Mouse (Mus musculus) right cerebral cortex, postnatal 25 days (tissue): Measurements from ENCODE around the gene Sirpa.

Source experiments
- DNase-seq: peaks from one replicate; pipeline ENCODE4 v3.0.0; 2022

Gene Sirpa

GRCm38 (mm10) chr2:129584905-129585304 is 7.7 kb upstream of the Sirpa start:
- no peak for DNase-seq

GRCm38 (mm10) chr2:129585904-129586514 is 6.6 kb upstream of the Sirpa start:
- DNase-seq, result no peak

GRCm38 (mm10) chr2:129587241-129587640 is 5.4 kb upstream of the Sirpa start:
- DNase-seq, result no peak

DNA sequence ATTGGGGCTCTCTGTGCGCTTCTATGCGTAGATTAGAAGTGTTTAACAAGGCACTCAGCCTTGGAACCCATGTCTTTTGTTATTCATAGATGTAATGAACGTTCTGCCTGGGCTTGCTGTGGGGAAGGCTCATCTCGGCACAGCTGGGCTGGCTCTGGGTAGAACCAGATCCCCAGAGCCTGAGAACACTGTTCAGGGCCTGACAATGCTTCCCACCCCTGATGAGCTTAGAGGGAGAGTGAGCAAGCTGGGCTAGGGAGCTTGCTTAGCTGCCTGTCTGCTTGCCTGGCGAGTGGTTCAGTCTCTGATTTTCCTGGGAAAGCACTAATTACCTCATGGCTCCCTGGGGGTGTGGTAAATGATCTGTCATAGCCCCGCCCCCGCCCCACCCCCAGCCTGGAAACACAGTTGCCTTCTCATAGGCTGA is 4.8 kb upstream of the Sirpa start:
- DNase-seq, result no peak

GRCm38 (mm10) chr2:129591897-129592296 is 738 bp upstream of the Sirpa start:
- no peak for DNase-seq

DNA sequence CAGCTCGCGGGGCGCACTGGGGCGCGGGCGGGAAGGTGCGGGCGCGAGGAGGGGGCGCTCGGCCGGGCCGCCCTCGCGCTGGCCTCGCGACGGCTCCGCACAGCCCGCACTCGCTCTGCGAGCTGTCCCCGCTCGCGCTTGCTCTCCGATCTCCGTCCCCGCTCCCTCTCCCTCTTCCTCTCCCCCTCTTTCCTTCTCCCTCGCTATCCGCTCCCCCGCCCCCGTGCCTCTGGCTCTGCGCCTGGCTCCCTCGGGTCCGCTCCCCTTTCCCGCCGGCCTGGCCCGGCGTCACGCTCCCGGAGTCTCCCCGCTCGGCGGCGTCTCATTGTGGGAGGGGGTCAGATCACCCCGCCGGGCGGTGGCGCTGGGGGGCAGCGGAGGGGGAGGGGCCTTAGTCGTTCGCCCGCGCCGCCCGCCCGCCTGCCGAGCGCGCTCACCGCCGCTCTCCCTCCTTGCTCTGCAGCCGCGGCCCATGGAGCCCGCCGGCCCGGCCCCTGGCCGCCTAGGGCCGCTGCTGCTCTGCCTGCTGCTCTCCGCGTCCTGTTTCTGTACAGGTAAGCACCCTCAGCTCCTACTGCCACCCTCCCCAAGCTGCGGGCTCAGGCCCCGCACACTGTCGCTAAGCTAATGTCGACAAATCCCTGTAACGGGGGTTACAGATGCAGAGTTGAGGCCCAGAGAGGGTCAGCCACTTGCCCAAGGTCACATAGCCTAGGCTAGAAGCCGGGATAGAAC is 673 bp downstream of the Sirpa start:
- peak; percentile 92 for DNase-seq

DNA sequence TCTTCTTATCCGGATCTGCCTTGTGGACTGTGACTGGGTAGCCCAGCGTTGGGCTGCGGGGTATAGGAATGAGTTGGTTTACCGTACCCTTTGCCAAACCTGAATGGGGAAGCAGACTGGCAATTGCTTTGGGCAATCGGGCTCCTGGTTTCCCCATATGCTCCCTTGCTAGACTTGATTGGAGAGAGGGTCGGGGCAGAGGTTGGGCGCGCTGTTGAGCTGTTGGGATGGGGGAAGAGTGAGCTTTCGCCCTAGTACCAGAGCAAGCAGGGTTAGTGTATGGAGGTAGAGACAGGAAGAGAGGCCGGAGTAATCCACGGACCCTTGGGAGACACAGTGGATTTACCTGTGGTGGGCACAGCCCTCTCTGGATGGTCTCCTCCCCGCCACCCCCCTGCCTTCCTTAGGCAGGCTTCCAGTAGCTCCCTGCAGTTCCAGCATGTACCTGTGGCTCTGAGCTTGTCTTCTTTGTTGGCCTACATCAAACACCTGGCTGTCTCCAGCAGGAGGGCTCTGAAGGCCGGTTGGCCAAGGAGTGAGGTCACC is 1.3 kb downstream of the Sirpa start:
- peak; percentile 49 for DNase-seq

DNA sequence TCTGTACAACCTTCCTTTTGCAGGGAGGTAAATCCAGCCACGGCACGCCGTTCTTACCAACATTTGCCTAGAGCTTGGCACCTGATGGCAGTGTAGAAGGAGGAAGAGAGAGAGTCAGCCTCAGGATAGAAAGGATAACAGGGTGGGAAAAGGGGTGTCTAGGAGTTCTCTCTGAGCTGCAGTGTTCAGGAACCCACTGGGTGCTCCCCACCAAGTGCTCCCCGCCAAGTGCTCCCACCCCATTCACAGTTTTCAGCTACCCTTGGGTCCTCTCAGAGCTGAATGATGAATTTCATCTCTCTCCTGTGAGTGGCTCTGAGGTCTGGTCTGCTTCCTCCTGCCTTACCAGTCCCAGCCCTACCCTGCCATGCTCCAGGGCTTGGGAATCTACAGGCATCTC is 1.9 kb downstream of the Sirpa start:
- DNase-seq, result no peak

DNA sequence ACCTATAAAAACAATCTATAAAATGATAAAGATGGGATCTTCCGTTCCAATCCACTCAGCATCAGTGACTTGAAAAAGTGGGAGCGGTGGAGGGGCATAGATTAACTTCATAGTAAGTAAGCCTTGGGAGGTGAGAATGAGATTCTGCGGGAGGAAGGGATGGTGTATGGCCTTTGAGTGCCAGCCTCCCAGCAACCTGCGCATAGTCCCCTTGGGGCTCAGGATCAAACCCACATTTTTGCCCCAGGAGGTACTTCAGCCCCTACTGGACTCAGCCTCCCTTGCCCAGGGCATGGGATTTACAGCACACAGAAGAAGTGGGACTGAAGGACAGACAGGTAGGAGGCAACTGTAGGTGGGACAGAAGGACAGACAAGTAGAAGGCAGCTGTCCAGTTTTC is 2.6 kb downstream of the Sirpa start:
- no peak for DNase-seq

DNA sequence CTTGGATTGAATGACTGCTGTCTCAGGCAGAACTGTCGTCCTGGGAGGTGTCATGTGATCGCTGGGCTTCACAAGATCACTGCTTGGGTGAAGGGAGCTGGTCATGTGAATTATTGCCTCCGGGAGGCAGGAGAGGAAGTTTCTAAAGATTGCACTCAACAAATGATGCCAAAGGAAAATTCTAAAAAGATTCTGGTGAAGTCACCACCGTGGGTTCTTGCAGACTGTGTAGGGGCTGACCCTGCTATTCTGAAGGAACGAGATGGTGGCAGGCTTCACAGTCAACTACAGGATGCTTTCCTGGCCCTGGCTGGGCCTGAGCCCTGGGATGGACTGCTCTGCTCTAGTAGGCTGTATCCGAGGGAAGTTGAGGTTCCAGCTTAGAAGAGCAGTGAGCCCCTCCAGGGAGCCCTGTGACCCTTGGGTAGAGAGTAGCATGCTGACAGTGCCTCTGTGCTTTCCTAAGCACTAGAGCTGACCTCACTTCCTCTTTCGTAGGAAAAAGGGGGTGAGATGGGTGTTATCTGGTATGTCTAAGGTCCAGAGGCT is 3.1 kb downstream of the Sirpa start:
- DNase-seq, result no peak

DNA sequence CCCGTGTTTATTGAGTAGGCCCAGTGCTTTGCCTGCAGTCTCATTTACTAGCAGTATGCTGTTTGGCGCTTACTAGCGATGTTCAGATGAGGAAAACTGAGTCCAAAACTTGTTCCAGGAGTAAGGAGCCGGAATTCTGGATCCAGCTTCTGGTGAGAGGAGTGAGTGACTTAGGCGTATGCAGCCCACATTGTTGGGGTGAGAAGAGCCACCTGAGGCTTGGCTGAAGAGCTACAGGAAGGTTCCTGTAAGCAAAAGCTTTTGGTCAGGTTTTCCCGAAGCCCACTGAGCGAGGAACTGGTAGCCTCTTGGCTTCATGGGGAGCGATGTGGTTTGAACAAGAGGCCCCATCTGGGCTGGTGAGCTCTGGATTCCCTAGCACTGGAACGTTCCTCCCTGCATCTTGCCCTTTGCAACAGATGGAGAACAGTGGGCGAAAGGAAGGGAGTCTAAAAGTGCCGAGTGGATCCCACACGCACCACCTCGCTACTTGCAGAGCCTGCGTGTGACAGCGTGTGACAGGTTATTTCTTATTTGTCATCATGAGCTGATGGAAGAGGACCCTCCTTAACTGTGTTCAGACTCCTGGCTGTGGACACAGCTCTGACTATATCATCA is 4.0 kb downstream of the Sirpa start:
- DNase-seq, result peak; percentile 69

DNA sequence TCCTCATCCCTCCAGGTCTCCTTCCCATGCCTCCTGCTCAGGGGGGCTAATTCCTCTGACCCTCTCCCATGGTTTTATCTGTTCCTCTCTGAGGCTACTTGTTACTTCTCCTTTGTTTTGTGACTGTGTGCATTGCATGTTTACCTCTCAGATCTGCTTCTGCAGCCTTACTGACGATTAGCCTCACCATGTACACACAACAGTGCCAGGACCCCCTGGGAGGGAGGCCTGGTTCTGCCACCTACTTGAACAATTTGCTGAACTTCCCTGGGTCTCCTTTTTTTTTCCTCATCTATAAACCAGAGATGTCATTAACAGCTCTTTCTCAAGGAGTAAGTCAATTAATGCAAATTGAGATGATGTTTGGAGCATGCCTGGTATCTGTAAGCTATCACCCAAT is 4.9 kb downstream of the Sirpa start:
- no peak for DNase-seq

- no peak for DNase-seq
Measured at GRCm38 (mm10) chr2:129598094-129598493, 5.5 kb downstream of the Sirpa start.

DNA sequence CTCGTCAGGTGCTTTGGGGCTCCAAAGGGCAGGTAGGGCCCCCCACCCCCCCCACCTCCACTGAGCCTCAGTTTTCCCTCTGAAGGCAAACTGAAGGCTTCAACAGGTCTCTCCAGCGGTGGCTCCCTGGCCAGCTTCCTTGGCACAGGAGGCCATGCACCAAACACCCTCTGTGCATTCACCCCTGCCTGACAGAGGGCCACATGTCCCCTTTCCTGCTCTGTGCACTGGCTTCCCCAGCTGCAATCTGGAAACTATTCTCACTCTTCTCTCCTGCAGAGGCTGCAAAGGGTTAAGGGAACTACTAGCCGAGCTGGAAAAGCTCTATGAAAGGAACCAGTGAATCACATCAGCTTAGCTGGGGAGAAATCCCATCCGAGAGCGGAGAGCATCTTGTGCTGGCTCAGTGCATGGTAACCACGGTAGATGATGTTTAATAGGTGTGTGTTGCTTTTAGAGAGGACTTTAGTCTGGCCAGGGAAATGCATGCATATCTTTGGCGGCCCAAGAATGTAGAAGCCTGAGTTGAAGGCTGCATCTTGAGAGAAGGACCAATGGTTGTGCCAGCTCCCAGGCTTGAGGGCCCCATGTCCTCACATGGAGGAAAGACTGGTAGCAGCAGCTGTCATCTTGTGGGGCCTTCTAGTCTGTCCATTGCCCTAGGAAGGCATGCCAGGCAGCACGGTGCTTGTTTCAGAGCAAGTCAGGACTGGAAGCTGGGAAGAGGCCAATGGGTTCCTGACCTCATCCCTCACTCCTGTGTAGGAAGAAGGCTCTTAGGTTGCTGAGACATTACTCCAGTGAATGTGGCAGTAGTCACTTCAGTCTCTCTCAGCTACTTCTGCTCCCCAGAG is 6.8 kb downstream of the Sirpa start:
- no peak for DNase-seq

- no peak for DNase-seq
Measured at GRCm38 (mm10) chr2:129601059-129601650, 8.5 kb downstream of the Sirpa start.

DNA sequence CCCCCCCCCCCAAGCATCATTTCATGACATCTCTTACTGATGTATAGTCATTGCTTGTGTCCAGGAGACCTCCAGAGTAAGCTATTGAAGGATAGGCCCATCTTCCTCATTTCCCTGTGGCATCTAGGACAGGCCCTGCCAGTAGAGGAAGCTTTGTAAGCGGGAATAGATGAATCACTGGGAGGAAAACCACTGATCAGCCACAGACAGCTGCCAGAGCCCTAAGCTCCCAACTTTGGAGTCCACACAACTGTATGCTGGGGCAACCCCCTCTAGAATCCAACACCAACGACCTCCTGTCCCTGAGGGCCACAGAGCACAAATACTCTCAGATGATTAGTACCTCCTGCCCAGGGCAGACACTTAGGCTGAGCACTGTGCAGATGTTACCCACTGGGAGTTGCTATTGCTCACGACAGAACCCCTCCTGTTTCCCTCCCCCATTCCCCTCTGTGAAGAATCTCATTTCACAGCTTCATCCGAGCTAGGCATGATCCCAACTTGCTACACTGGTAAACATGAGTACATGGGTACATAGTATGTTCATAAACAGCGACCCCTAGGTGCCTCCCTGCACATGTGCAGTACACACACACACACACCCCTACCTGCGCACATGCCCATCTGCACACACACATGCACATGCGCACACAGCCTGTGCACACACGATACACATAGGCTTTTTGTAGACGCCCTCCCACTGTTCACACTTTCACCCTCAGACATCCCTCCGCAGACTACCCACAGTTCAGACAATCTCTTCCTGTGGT is 9.4 kb downstream of the Sirpa start:
- no peak for DNase-seq

DNA sequence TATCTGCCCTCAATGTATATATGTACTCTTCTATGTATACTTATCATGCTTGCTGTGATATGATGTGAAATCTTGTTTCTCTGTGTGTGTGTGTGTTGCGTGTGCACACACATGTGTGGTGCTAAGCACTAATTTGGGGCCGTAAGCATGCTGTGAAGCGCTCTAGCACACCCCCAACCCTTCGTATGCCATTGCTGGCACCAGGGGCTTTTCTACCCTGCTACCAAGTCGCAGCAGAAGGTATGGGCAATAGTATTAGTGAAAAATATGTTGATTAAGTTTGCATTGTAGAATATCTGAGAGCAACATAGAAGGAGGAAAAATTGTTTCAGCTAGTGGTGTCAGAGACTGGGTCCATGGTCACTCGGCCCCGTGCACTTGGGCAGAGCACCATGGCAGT is 10.2 kb downstream of the Sirpa start:
- no peak for DNase-seq

DNA sequence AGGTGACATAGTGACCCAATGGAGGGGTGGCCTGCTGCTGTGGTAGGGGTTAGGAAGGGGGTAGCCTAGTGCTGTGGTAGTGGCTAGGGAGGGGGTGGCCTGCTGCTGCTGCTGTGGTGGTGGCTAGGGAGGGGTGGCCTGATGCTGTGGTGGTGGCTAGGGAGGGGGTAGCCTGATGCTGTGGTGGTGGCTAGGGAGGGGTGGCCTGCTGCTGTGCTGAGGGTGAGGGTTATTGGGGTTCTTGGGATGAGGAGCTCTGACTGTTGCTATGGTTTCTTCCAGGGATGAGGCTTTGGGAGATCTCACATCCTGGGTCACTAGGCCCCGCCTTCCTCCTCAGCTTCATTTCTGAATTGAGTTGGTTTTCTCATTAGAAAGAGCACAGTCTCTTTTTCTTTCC is 10.9 kb downstream of the Sirpa start:
- DNase-seq, result no peak

- DNase-seq, result no peak
Measured at GRCm38 (mm10) chr2:129604032-129604431, 11.4 kb downstream of the Sirpa start.

DNA sequence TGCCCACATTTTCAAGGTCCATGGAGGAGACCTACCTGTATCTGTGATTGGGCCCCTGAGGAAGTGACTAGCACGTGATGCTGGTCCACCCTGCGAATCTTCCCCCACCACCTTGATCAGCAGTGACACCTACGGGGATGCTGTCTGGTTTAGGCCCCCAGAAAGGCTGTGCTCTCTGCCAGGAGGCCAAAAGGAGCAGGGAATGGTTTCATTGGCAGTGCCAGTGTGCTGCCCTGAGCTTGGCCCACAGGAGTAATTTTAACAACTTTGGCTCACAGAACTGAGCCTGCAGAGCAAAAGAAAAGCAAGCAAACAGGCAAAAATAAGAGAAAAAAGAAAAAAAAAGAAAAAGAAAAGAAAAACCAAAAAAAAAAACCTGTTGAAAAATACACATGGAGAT is 13.2 kb downstream of the Sirpa start:
- DNase-seq, result no peak

GRCm38 (mm10) chr2:129606269-129606668 is 13.6 kb downstream of the Sirpa start:
- peak; percentile 61 for DNase-seq

DNA sequence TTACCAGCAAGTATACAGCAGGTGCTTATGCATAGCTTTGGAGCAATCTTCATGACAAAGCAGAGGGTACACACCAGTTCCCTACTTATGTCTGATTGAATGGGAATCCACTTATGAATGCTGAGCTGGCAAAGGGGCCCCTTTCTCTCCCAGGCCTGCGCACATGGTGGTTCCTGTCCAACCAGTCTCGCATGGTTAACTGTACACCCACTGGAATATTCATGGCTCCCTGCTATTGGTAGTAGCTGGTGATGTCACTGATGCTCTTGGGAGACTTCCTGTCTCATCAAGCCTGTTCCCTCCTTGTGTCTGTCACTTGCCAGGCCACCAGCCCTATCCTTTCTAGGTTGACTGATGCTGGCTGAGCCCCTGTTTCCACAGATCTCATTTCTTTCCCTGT is 14.3 kb downstream of the Sirpa start:
- no peak for DNase-seq
